Mouse (Mus musculus) frontal cortex, postnatal 36 days (tissue): ENCODE data around the gene Med25.
A peak's percentile ranks its signal among the peaks of the same experiment; 100 is the strongest.

Experiments used
- DNase-seq, 2 experiments: peaks; one replicate each; pipeline ENCODE4 v3.0.0; 2022; ENCODE audit warnings: low spot score in 2 of 2

Gene Med25

GRCm38 (mm10) chr7:44848561-44849415, 43.7 kb downstream of the Med25 start, which contains the start of the genes Akt1s1 and Tbc1d17:
Gene Akt1s1, plus strand, starts transcription at chr7:44848991.
Gene Tbc1d17, minus strand, starts transcription at chr7:44849079.
- peak; percentile 100 for DNase-seq

GRCm38 (mm10) chr7:44847772-44848171, 44.7 kb downstream of the Med25 start:
- DNase-seq: no peak

DNA sequence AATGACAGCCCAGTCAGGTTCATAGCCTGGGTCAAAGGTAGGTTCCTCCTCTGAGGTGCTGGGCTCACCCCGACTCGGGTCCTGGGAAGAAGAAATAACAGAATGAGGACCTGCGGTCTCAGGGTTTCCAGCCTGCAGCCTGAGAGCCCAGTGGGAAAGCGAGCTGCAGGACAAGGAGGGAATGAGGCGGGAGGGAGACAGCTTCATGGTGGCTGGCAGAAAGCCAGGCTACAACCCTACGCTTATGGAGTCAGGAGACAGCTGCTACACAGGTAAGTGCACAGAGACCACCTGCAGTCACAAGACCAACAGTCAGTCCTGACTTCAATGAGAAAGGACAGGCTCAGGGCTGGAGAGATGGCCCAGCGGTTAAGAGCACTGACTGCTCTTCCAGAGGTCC, 45.7 kb downstream of the Med25 start:
- DNase-seq: no peak

GRCm38 (mm10) chr7:44845006-44845405, 47.5 kb downstream of the Med25 start:
- no peak for DNase-seq

DNA sequence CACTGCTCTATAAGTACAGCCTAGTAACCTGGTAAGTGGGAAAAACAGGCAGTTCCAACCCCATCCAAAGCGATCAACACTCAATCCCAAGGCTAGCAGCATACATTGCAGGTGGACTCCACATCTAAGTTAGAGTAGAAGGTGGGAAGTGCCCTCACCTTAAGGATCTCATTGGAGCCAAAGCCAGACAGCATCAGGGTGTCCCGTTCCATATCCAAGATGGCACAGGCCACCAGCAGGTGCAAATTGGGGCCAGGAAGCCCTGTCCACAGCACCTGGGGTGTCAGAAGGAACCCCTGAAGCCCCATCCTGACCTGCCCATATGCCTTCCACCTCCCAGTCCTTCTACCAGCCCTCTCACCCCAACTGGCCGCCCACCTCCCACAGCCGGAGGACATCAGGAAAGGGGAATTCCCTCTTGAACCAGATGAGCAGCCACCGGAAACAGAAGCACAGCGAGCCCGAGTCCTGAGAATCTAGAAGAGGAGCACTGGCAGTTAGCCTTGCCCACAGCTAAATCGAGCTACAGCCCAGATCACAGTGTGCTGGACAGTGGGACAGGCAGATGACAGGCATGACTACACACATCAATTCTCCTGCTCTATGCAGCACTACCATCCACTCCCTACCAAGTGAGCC, 50.6 kb downstream of the Med25 start:
- no peak for DNase-seq

GRCm38 (mm10) chr7:44840426-44840825, 52.1 kb downstream of the Med25 start:
- DNase-seq: no peak

GRCm38 (mm10) chr7:44839491-44840191, 52.9 kb downstream of the Med25 start:
- DNase-seq: peak in 1 of 2 experiments; percentile 59

GRCm38 (mm10) chr7:44839171-44839490, 53.4 kb downstream of the Med25 start:
- DNase-seq: no peak

DNA sequence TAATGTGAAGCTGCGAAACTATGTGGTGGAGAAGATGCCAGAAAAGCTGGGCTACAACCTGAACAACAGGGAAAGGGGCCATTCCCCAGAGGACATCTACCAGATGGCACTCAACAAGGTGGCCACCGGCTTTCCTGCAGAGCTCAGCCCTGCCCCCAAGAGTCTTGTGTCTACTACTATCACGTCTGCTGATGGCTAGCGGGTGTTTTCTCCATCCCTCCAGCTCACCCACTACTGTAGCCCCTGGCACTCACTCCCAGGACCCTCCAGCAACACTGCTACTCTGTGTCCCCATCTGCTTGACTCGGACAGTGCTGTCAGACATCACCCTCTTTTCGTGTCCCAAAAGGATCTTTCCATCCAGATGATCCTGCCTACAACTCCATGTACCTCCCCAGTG, 54.4 kb downstream of the Med25 start:
- no peak for DNase-seq

DNA sequence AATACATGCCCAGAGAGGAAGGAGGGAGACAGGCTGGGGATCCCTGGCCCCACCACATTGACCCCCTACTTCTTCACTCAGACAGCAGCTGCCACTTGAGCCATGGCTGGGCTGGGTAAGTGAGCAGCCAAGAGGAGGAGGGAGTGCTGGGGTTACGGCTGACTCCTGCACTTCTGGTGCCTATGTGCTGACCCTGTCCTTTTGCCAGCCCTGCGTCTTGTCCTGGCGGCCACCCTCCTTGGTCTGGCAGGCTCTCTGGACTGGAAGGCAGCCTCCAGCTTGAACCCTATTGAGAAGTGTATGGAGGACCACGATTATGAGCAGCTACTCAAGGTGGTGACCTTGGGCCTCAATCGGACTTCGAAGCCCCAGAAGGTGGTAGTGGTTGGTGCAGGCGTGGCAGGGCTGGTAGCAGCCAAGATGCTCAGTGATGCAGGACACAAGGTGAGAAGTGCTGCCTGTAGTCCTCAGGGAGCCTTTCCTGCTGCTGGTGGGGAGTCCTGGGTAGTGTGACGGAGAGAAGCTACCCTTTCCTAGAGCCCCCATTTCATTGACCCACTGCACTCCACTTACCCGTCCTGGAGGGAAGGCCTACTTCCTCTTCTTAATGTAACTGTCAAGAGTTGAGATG, 56.0 kb downstream of the Med25 start:
- DNase-seq: no peak

GRCm38 (mm10) chr7:44836016-44836404, 56.5 kb downstream of the Med25 start:
- no peak for DNase-seq

- no peak for DNase-seq
Measured at GRCm38 (mm10) chr7:44835373-44836015, 57.0 kb downstream of the Med25 start.

GRCm38 (mm10) chr7:44832763-44833162, 59.7 kb downstream of the Med25 start:
- no peak for DNase-seq

- DNase-seq: no peak
Measured at GRCm38 (mm10) chr7:44828706-44829105, 63.8 kb downstream of the Med25 start.

GRCm38 (mm10) chr7:44826771-44827170, 65.7 kb downstream of the Med25 start:
- no peak for DNase-seq
